Comparison of ENCODE assay signal across 7 mouse cellular contexts in the genomic region with DNA sequence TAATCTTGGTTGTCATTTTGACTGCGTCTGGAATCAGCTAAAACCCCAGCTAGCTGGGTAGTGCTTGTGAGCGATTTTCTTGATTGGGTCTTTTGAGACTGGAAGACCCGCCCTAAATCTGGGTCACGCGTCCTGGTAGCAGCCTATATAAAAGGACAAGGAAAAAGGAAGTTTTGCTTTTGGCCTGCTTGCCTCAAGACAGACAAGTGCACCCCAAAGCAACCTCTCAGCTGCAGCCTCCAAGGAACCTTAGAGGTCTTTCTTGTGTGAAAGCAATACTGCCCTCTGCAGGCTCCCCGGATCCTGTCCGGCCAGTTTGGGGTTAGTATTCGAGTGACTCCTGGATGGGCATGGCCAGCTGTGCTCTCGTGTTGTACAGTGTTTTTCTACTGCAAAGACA. TPM values are rescaled to one million over a fixed set of nuclear protein-coding genes. Genes with fewer than 3 reads are reported as not detected.
DNase-seq lines count a peak whose midpoint lies in the region; ATAC-seq and TF ChIP-seq lines count a peak whose summit lies in the region.

No protein-coding gene starts in this region.

- no peak overlapping the region for H3K4me2 ChIP-seq in embryonic facial prominence, embryonic 11.5 days (ENCODE audit: low read depth, low read length)
- H3K4me2 ChIP-seq in midbrain, embryonic 11.5 days, result peak overlapping the region; percentile 78

- peak; percentile 91 for DNase-seq in adrenal gland, postnatal 14 days
- peak; percentile 81 for DNase-seq in embryonic facial prominence, embryonic 11.5 days (ENCODE audit: low spot score)
- DNase-seq in heart, adult 11 months, result peak; percentile 99
- peak; percentile 88 for DNase-seq in kidney, adult 11 months
- DNase-seq in left cerebral cortex, postnatal 4 days, result peak; percentile 70
- DNase-seq in midbrain, embryonic 11.5 days (ENCODE audit: low spot score, missing footprints), result peak; percentile 92

- no peaks in the 10 kb centered on the region for H3K36me3 ChIP-seq in embryonic facial prominence, embryonic 11.5 days (replicated peaks; ENCODE audit: control insufficient read depth, insufficient read depth, low read depth, low read length)
- no peaks in the 10 kb centered on the region for H3K36me3 ChIP-seq in midbrain, embryonic 11.5 days (ENCODE audit: control insufficient read depth, insufficient read depth, low read length)
- H3K36me3 ChIP-seq in small intestine, adult 2 months (ENCODE audit: control insufficient read depth, insufficient read depth, low read length), result peaks cover 40% of the 10 kb centered on the region

- H3K27me3 ChIP-seq in embryonic facial prominence, embryonic 11.5 days (ENCODE audit: control insufficient read depth, insufficient read depth, low read length), result no peaks in the 10 kb centered on the region; the same call in 1 of the 2 replicates
- H3K27me3 ChIP-seq in midbrain, embryonic 11.5 days (ENCODE audit: control insufficient read depth, insufficient read depth, low read length), result peaks cover 6% of the 10 kb centered on the region; the same call in 1 of the 2 replicates
- no peaks in the 10 kb centered on the region for H3K27me3 ChIP-seq in small intestine, adult 2 months (ENCODE audit: control insufficient read depth, insufficient read depth, low read length)

- no peaks in the 10 kb centered on the region for H3K4me1 ChIP-seq in embryonic facial prominence, embryonic 11.5 days (ENCODE audit: control insufficient read depth, insufficient read depth, low read length)
- peaks cover 3% of the 10 kb centered on the region; the same call in 1 of the 2 replicates for H3K4me1 ChIP-seq in midbrain, embryonic 11.5 days (ENCODE audit: control insufficient read depth, insufficient read depth, low read length)
- H3K4me1 ChIP-seq in small intestine, adult 2 months (ENCODE audit: control insufficient read depth, insufficient read depth, insufficient read length, low read length), result peaks cover 7% of the 10 kb centered on the region

- WGBS in embryonic facial prominence, embryonic 11.5 days, result 12% methylated on average over 9 of the region's 9 CpGs
- whole genome bisulfite sequencing in midbrain, embryonic 11.5 days, result 17% methylated on average over 9 of the region's 9 CpGs
- 1% methylated on average over 9 of the region's 9 CpGs for WGBS in small intestine, adult 2 months

- no peak overlapping the region for H3K27ac ChIP-seq in embryonic facial prominence, embryonic 11.5 days (replicated peaks; ENCODE audit: low read depth, low read length)
- no peak overlapping the region for H3K27ac ChIP-seq in midbrain, embryonic 11.5 days (ENCODE audit: low read depth, low read length)
- H3K27ac ChIP-seq in small intestine, adult 2 months (ENCODE audit: insufficient read depth, low read depth, low read length), result peak overlapping the region; percentile 97

- ATAC-seq in embryonic facial prominence, embryonic 11.5 days (replicated peaks; ENCODE audit: insufficient number of reproducible peaks, low FRiP score, low TSS enrichment, low read depth), result no peak
- peak; percentile 27; the same call in 1 of the 2 replicates for ATAC-seq in midbrain, embryonic 11.5 days (ENCODE audit: low FRiP score)

- intact Hi-C loops in left cerebral cortex, postnatal 4 days (cut with DNase I), result no loop called here

- TF ChIP-seq POLR2A in small intestine, adult 2 months (IDR thresholded peaks at IDR 0.05; ENCODE audit: low read depth, low read length), result no peak

- no peak overlapping the region for H3K9ac ChIP-seq in embryonic facial prominence, embryonic 11.5 days (replicated peaks; ENCODE audit: low read length)
- H3K9ac ChIP-seq in midbrain, embryonic 11.5 days (ENCODE audit: low read length), result no peak overlapping the region

- peak; percentile 89 for TF ChIP-seq CTCF in small intestine, adult 2 months (IDR thresholded peaks at IDR 0.05; ENCODE audit: extremely low read depth, insufficient read length, insufficient replicate concordance, low read depth, low read length)

- peak overlapping the region; percentile 45; the same call in 1 of the 2 replicates for H3K4me3 ChIP-seq in embryonic facial prominence, embryonic 11.5 days (ENCODE audit: low read depth, low read length)
- peak overlapping the region; percentile 44; the same call in 1 of the 2 replicates for H3K4me3 ChIP-seq in midbrain, embryonic 11.5 days (ENCODE audit: low read depth, low read length)
- peak overlapping the region; percentile 94 for H3K4me3 ChIP-seq in small intestine, adult 2 months (ENCODE audit: low read depth, low read length)

- no peaks in the 10 kb centered on the region for H3K9me3 ChIP-seq in embryonic facial prominence, embryonic 11.5 days (replicated peaks; ENCODE audit: control insufficient read depth, low read length)
- H3K9me3 ChIP-seq in midbrain, embryonic 11.5 days (ENCODE audit: control insufficient read depth, low read length), result no peaks in the 10 kb centered on the region

RNA-seq across cellular contexts. Expression of a gene that starts 0.7 kb away (rescaled TPM):
- 9.4 and 11.7 TPM in 2 replicates for total RNA-seq in adrenal gland, postnatal 14 days (2021)
- 3.1 and 3.7 TPM in 2 replicates for polyA plus RNA-seq in embryonic facial prominence, embryonic 11.5 days (2014; fragmentation: Nextera tagmentation; extraction: Ambion mirVana)
- 1 to 10 TPM; 2.2 TPM for total RNA-seq in left cerebral cortex, postnatal 4 days (2021)
- polyA plus RNA-seq in midbrain, embryonic 11.5 days (2014; fragmentation: Nextera tagmentation; extraction: Ambion mirVana), result 2.8 and 3.1 TPM in 2 replicates
- polyA plus RNA-seq in small intestine, adult 2 months (2012; rRNA removed), result 5.5 and 16.7 TPM in 2 replicates

RNA-seq across cellular contexts. Expression of a gene that starts 1.4 kb away (rescaled TPM):
- 13.8 and 16.1 TPM in 2 replicates for total RNA-seq in adrenal gland, postnatal 14 days (2021)
- polyA plus RNA-seq in embryonic facial prominence, embryonic 11.5 days (2014; fragmentation: Nextera tagmentation; extraction: Ambion mirVana), result 2.7 and 3.2 TPM in 2 replicates
- total RNA-seq in left cerebral cortex, postnatal 4 days (2021), result 1 to 10 TPM; 2.0 to 2.4 TPM
- polyA plus RNA-seq in midbrain, embryonic 11.5 days (2014; fragmentation: Nextera tagmentation; extraction: Ambion mirVana), result 1.8 and 2.6 TPM in 2 replicates
- 2.6 and 7.6 TPM in 2 replicates for polyA plus RNA-seq in small intestine, adult 2 months (2012; rRNA removed)

RNA-seq across cellular contexts. Expression of a gene that starts 38.9 kb away (rescaled TPM):
- 62.9 and 69.5 TPM in 2 replicates for total RNA-seq in adrenal gland, postnatal 14 days (2021)
- 72.7 and 78.9 TPM in 2 replicates for polyA plus RNA-seq in embryonic facial prominence, embryonic 11.5 days (2014; fragmentation: Nextera tagmentation; extraction: Ambion mirVana)
- 10 to 100 TPM; 92.1 to 96.8 TPM for total RNA-seq in left cerebral cortex, postnatal 4 days (2021)
- polyA plus RNA-seq in midbrain, embryonic 11.5 days (2014; fragmentation: Nextera tagmentation; extraction: Ambion mirVana), result 90.7 and 99.9 TPM in 2 replicates
- 1.2 and 2.5 TPM in 2 replicates for polyA plus RNA-seq in small intestine, adult 2 months (2012; rRNA removed)

Comparison
In these comparisons a context has a peak if more than half of its experiments do, and no peak if none do; other contexts are left out.
1. H3K4me3 ChIP-seq: peak in every context shown above with its lines; median percentile 94 in small intestine, adult 2 months; 45 in embryonic facial prominence, embryonic 11.5 days; 44 in midbrain, embryonic 11.5 days.
2. RNA of a gene that starts 38.9 kb away (polyA plus RNA-seq): 90.7 to 99.9 TPM in midbrain, embryonic 11.5 days and 72.7 to 78.9 TPM in embryonic facial prominence, embryonic 11.5 days; 1.2 to 2.5 TPM in small intestine, adult 2 months; every median in the first group is over 10 times any median in the second.
3. Peak in every context shown above with its lines, with median percentiles within 50 percentile points of each other: DNase-seq.